Mouse (Mus musculus): ENCODE measurements around the gene Acta1. TPM values are rescaled to one million over a fixed set of nuclear protein-coding genes. Genes with fewer than 3 reads are reported as not detected.
A peak's percentile ranks its signal among the peaks of the same experiment; 100 is the strongest.

The Acta1 gene
- polyA plus RNA-seq, 1 experiment, result 9,007 TPM

- no peaks in the 10 kb centered on the region for H3K27me3 ChIP-seq (ENCODE audit: control insufficient read depth, insufficient read depth, insufficient read length)
- H3K4me3 ChIP-seq, result no peak overlapping the region
- TF ChIP-seq TCF12 (IDR thresholded peaks at IDR 0.05; ENCODE audit: insufficient read depth, poor library complexity, severe bottlenecking) (no peak), MYOG (IDR thresholded peaks at IDR 0.05; ENCODE audit: control insufficient read depth in 1 of 3, insufficient read depth in 1 of 3, insufficient read length in 2 of 3, low read depth in 2 of 3) (no peak), CEBPB (IDR thresholded peaks at IDR 0.05; ENCODE audit: insufficient read depth, poor library complexity, severe bottlenecking) (no peak), REST (IDR thresholded peaks at IDR 0.05; ENCODE audit: insufficient read depth, insufficient read length) (no peak), USF1 (IDR thresholded peaks at IDR 0.05; ENCODE audit: low read depth) (no peak), E2F4 (IDR thresholded peaks at IDR 0.05; ENCODE audit: insufficient read depth) (no peak), MAX (IDR thresholded peaks at IDR 0.05; ENCODE audit: low read depth) (no peak), POLR2A (IDR thresholded peaks at IDR 0.05; ENCODE audit: insufficient read length, low read depth) (no peak), POLR2AphosphoS2 (IDR thresholded peaks at IDR 0.05; ENCODE audit: insufficient read length, low read depth) (no peak), TCF3 (IDR thresholded peaks at IDR 0.05; ENCODE audit: insufficient read length, low read depth) (no peak), SRF (IDR thresholded peaks at IDR 0.05; ENCODE audit: control insufficient read depth, insufficient read length, low read depth) (no peak), MYOD1 (IDR thresholded peaks at IDR 0.05; ENCODE audit: control insufficient read depth in 1 of 3, insufficient read length in 2 of 3, low read depth in 2 of 3) (no peak)
- no peak overlapping the region for H3ac ChIP-seq (ENCODE audit: control insufficient read depth, insufficient read length)
- no peak overlapping the region for H3K4me2 ChIP-seq (ENCODE audit: low read depth)
- no peaks in the 10 kb centered on the region for H3K36me3 ChIP-seq (ENCODE audit: control insufficient read depth, insufficient read depth)
- H3K79me2 ChIP-seq (ENCODE audit: control insufficient read depth, insufficient read depth), result peaks cover 3% of the 10 kb centered on the region
These were observed 40.3 kb downstream of the Acta1 start for GRCm38 (mm10) chr8:123854252-123854651.

GRCm38 (mm10) chr8:123851590-123851989 is 43.0 kb downstream of the Acta1 start:
- Histone ChIP-seq H3K36me3 (ENCODE audit: control insufficient read depth, insufficient read depth) (no peaks in the 10 kb centered on the region), H3K4me2 (ENCODE audit: low read depth) (no peak overlapping the region), H3ac (ENCODE audit: control insufficient read depth, insufficient read length) (no peak overlapping the region), H3K79me2 (ENCODE audit: control insufficient read depth, insufficient read depth) (peaks cover 3% of the 10 kb centered on the region), H3K27me3 (ENCODE audit: control insufficient read depth, insufficient read depth, insufficient read length) (no peaks in the 10 kb centered on the region), H3K4me3 (no peak overlapping the region)
- TF ChIP-seq E2F4 (IDR thresholded peaks at IDR 0.05; ENCODE audit: insufficient read depth) (no peak), USF1 (IDR thresholded peaks at IDR 0.05; ENCODE audit: low read depth) (no peak), POLR2A (IDR thresholded peaks at IDR 0.05; ENCODE audit: insufficient read length, low read depth) (no peak), TCF12 (IDR thresholded peaks at IDR 0.05; ENCODE audit: insufficient read depth, poor library complexity, severe bottlenecking) (no peak), SRF (IDR thresholded peaks at IDR 0.05; ENCODE audit: control insufficient read depth, insufficient read length, low read depth) (no peak), TCF3 (IDR thresholded peaks at IDR 0.05; ENCODE audit: insufficient read length, low read depth) (no peak), CEBPB (IDR thresholded peaks at IDR 0.05; ENCODE audit: insufficient read depth, poor library complexity, severe bottlenecking) (no peak), MYOG (IDR thresholded peaks at IDR 0.05; ENCODE audit: control insufficient read depth in 1 of 3, insufficient read depth in 1 of 3, insufficient read length in 2 of 3, low read depth in 2 of 3) (no peak), MAX (IDR thresholded peaks at IDR 0.05; ENCODE audit: low read depth) (no peak), REST (IDR thresholded peaks at IDR 0.05; ENCODE audit: insufficient read depth, insufficient read length) (no peak), MYOD1 (IDR thresholded peaks at IDR 0.05; ENCODE audit: control insufficient read depth in 1 of 3, insufficient read length in 2 of 3, low read depth in 2 of 3) (no peak), POLR2AphosphoS2 (IDR thresholded peaks at IDR 0.05; ENCODE audit: insufficient read length, low read depth) (no peak)

DNA sequence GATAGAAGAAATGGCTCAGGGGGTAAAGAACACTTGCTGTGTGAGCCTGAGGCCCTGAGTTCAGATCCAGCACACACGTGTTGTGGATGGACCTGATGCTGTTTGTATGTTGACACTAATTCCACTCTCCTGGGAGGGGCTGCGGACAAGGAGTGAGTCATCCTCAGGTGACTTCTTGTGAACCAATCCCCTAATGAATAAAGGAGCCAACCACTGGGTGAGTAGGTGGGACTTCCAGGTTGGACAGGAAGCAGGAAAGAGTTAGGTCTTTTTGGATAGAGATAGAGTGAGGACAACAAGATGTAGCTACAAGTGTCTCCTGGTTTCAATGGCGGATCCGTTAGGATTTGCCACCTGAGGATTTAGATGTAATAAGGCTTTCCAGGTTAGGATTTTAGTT is 45.2 kb downstream of the Acta1 start:
- Histone ChIP-seq H3K36me3 (ENCODE audit: control insufficient read depth, insufficient read depth) (no peaks in the 10 kb centered on the region), H3K79me2 (ENCODE audit: control insufficient read depth, insufficient read depth) (peaks cover 3% of the 10 kb centered on the region), H3K4me3 (no peak overlapping the region), H3K27me3 (ENCODE audit: control insufficient read depth, insufficient read depth, insufficient read length) (no peaks in the 10 kb centered on the region), H3ac (ENCODE audit: control insufficient read depth, insufficient read length) (no peak overlapping the region), H3K4me2 (ENCODE audit: low read depth) (no peak overlapping the region)
- TF ChIP-seq CEBPB (IDR thresholded peaks at IDR 0.05; ENCODE audit: insufficient read depth, poor library complexity, severe bottlenecking) (no peak), TCF12 (IDR thresholded peaks at IDR 0.05; ENCODE audit: insufficient read depth, poor library complexity, severe bottlenecking) (no peak), MAX (IDR thresholded peaks at IDR 0.05; ENCODE audit: low read depth) (no peak), REST (IDR thresholded peaks at IDR 0.05; ENCODE audit: insufficient read depth, insufficient read length) (no peak), MYOG (IDR thresholded peaks at IDR 0.05; ENCODE audit: control insufficient read depth in 1 of 3, insufficient read depth in 1 of 3, insufficient read length in 2 of 3, low read depth in 2 of 3) (no peak), SRF (IDR thresholded peaks at IDR 0.05; ENCODE audit: control insufficient read depth, insufficient read length, low read depth) (no peak), POLR2A (IDR thresholded peaks at IDR 0.05; ENCODE audit: insufficient read length, low read depth) (no peak), E2F4 (IDR thresholded peaks at IDR 0.05; ENCODE audit: insufficient read depth) (no peak), POLR2AphosphoS2 (IDR thresholded peaks at IDR 0.05; ENCODE audit: insufficient read length, low read depth) (no peak), MYOD1 (IDR thresholded peaks at IDR 0.05; ENCODE audit: control insufficient read depth in 1 of 3, insufficient read length in 2 of 3, low read depth in 2 of 3) (no peak), TCF3 (IDR thresholded peaks at IDR 0.05; ENCODE audit: insufficient read length, low read depth) (no peak), USF1 (IDR thresholded peaks at IDR 0.05; ENCODE audit: low read depth) (no peak)

DNA sequence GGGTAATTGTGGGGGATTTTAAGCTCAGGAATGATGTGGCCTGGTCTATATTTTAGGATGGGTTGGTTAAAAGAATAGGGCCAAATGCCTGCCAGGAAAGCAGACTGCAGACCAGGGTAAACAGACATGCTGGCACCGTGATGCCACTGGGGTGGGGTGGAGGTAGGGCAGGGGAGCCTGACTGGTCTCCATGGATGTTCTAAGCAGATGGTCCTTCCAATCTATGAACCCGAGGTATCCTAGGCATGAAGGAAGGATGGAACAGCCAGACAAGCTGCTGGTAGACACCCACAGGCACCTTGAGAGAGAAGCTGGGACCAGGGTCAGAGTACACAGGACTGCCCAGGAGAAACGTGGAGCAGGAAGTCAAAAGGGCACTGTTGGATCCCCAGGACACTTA is 47.0 kb downstream of the Acta1 start:
- Histone ChIP-seq H3ac (ENCODE audit: control insufficient read depth, insufficient read length) (no peak overlapping the region), H3K79me2 (ENCODE audit: control insufficient read depth, insufficient read depth) (peaks cover 3% of the 10 kb centered on the region), H3K4me3 (no peak overlapping the region), H3K4me2 (ENCODE audit: low read depth) (no peak overlapping the region), H3K27me3 (ENCODE audit: control insufficient read depth, insufficient read depth, insufficient read length) (no peaks in the 10 kb centered on the region), H3K36me3 (ENCODE audit: control insufficient read depth, insufficient read depth) (no peaks in the 10 kb centered on the region)
- TF ChIP-seq USF1 (IDR thresholded peaks at IDR 0.05; ENCODE audit: low read depth), result no peak
- TF ChIP-seq REST (IDR thresholded peaks at IDR 0.05; ENCODE audit: insufficient read depth, insufficient read length), result no peak
- TF ChIP-seq TCF12 (IDR thresholded peaks at IDR 0.05; ENCODE audit: insufficient read depth, poor library complexity, severe bottlenecking), result no peak
- TF ChIP-seq CEBPB (IDR thresholded peaks at IDR 0.05; ENCODE audit: insufficient read depth, poor library complexity, severe bottlenecking), result no peak
- no peak for TF ChIP-seq POLR2AphosphoS2 (IDR thresholded peaks at IDR 0.05; ENCODE audit: insufficient read length, low read depth)

DNA sequence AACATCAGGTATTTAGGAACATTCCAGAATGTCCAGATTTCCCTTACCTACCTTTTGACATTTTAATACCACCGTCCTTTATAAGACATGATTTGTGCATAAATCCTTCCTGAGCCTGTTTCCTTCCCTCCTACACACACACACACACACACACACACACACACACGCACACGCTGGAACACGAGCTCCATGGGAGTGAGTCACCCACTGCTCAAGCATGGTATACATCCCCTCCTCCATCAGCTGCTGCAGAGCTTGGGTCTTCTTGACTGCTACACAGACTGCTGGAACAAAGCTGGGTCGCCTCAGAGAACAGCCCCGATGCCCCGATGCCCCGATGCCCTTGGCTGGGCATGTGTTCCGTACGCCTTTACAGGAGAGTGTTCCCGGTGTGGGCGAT is 48.0 kb downstream of the Acta1 start:
- Histone ChIP-seq H3K79me2 (ENCODE audit: control insufficient read depth, insufficient read depth) (peaks cover 3% of the 10 kb centered on the region), H3K27me3 (ENCODE audit: control insufficient read depth, insufficient read depth, insufficient read length) (no peaks in the 10 kb centered on the region), H3K36me3 (ENCODE audit: control insufficient read depth, insufficient read depth) (no peaks in the 10 kb centered on the region), H3K4me3 (no peak overlapping the region), H3ac (ENCODE audit: control insufficient read depth, insufficient read length) (no peak overlapping the region), H3K4me2 (ENCODE audit: low read depth) (no peak overlapping the region)
- TF ChIP-seq MYOG (IDR thresholded peaks at IDR 0.05; ENCODE audit: control insufficient read depth in 1 of 3, insufficient read depth in 1 of 3, insufficient read length in 2 of 3, low read depth in 2 of 3) (peak in 1 of 3 experiments; percentile 24), USF1 (IDR thresholded peaks at IDR 0.05; ENCODE audit: low read depth) (no peak), POLR2A (IDR thresholded peaks at IDR 0.05; ENCODE audit: insufficient read length, low read depth) (no peak), TCF12 (IDR thresholded peaks at IDR 0.05; ENCODE audit: insufficient read depth, poor library complexity, severe bottlenecking) (no peak), TCF3 (IDR thresholded peaks at IDR 0.05; ENCODE audit: insufficient read length, low read depth) (no peak), CEBPB (IDR thresholded peaks at IDR 0.05; ENCODE audit: insufficient read depth, poor library complexity, severe bottlenecking) (no peak)

Data from myocyte (in vitro differentiated cells).